ENCODE assay signal across 21 mouse cellular contexts in the genomic region with DNA sequence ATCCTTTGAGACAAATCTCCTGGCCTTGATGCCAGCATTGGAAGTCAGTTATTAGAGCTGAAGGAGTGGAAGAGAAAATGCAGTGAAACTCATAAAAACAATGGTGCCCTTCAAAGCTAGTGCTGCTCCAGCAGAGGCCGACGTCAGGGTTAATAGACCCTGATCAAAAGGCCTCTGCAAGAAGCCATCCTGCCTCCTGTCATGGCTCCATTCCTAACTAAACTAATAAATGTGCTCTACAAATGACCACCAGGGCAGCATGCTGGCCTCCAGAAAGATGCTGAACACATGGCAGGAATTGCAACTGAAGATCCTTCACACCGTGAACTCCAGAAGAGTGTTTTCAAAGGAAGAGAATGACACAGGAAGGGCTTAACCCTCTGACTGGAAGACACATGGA.
A peak's percentile ranks its signal among the peaks of the same experiment; 100 is the strongest.
DNase-seq lines count a peak whose midpoint lies in the region; ATAC-seq lines count a peak whose summit lies in the region.
"Had no signal": no experiment of that assay in that cellular context is flagged by ENCODE, and none has a peak within 500 bp of the region (broad histone marks: within the 10 kb centered on the region; RNA-seq: fewer than 3 reads in every experiment).

No protein-coding gene starts in this region.

- no peak overlapping the region for H3K4me2 ChIP-seq in kidney, embryonic 14.5 days (replicated peaks; ENCODE audit: low read depth, low read length)
- H3K4me2 ChIP-seq: forebrain, embryonic 12.5 days; lung, embryonic 14.5 days; neural tube, embryonic 13.5 days; stomach, embryonic 15.5 days had no signal

- no peaks in the 10 kb centered on the region; the same call in 1 of the 2 replicates for H3K36me3 ChIP-seq in kidney, embryonic 14.5 days (ENCODE audit: control insufficient read depth, insufficient read depth, low read length)
- H3K36me3 ChIP-seq: forebrain, embryonic 12.5 days; neural tube, embryonic 13.5 days; stomach, embryonic 15.5 days had no signal

- no peak overlapping the region for H3K27ac ChIP-seq in kidney, embryonic 14.5 days (ENCODE audit: low read depth, low read length)
- H3K27ac ChIP-seq: forebrain, embryonic 12.5 days; heart, adult 2 months; left cerebral cortex, adult 2 months; limb, embryonic 10.5 days; midbrain, embryonic 10.5 days; neural tube, embryonic 13.5 days; stomach, embryonic 15.5 days had no signal

- peak; percentile 26; the same call in 1 of the 2 replicates for ATAC-seq in kidney, embryonic 14.5 days (ENCODE audit: low FRiP score, low TSS enrichment)
- no peak for ATAC-seq in megakaryocyte progenitor cell, adult 5-6 weeks (replicated peaks; ENCODE audit: poor library complexity)

- no peaks in the 10 kb centered on the region for H3K27me3 ChIP-seq in kidney, embryonic 14.5 days (ENCODE audit: control insufficient read depth, insufficient read depth, low read length)
- H3K27me3 ChIP-seq: forebrain, embryonic 12.5 days; neural tube, embryonic 13.5 days; stomach, embryonic 15.5 days had no signal

- 5% methylated on average over 3 of the region's 3 CpGs for WGBS in kidney, embryonic 14.5 days

- no peak overlapping the region for H3K9ac ChIP-seq in kidney, embryonic 14.5 days (ENCODE audit: low read depth, low read length)
- H3K9ac ChIP-seq: forebrain, embryonic 12.5 days; lung, embryonic 14.5 days; neural tube, embryonic 13.5 days; stomach, embryonic 15.5 days had no signal

- H3K4me3 ChIP-seq in kidney, embryonic 14.5 days (ENCODE audit: low read length) = no peak overlapping the region
- H3K4me3 ChIP-seq: forebrain, embryonic 12.5 days; heart, adult 2 months; left cerebral cortex, adult 2 months; limb, embryonic 10.5 days; midbrain, embryonic 10.5 days; neural tube, embryonic 13.5 days; stomach, embryonic 15.5 days had no signal

- H3K4me1 ChIP-seq in kidney, embryonic 14.5 days (ENCODE audit: control insufficient read depth, insufficient read depth, low read length) = peaks cover 8% of the 10 kb centered on the region; the same call in 1 of the 2 replicates

- no peaks in the 10 kb centered on the region for H3K9me3 ChIP-seq in kidney, embryonic 14.5 days (ENCODE audit: control insufficient read depth, low read length)
- H3K9me3 ChIP-seq: forebrain, embryonic 12.5 days; limb, embryonic 10.5 days; midbrain, embryonic 10.5 days; neural tube, embryonic 13.5 days; stomach, embryonic 15.5 days had no signal

- no peak for DNase-seq in kidney, adult 9 months
- peak; percentile 49 for DNase-seq in Muller cell, postnatal 12 days (ENCODE audit: inconsistent ontology term)
- peak; percentile 44 for DNase-seq in embryo, embryonic 10.5 days (ENCODE audit: low spot score)
- DNase-seq in forelimb bud, embryonic 11.5 days (ENCODE audit: low read depth, low spot score) = peak; percentile 17
- no peak for DNase-seq in adrenal gland, adult 2 months
- DNase-seq: cerebellum, adult 8-10 months; gastrocnemius, postnatal 25 days; heart, adult 2 months; heart, postnatal 36 days; kidney, postnatal 25 days; lung, embryonic 14.5 days; lung, postnatal 36 days; thymus, adult 2 months had no signal

Comparison
In these comparisons a context has a peak if more than half of its experiments do, and no peak if none do; other contexts are left out.
1. DNase-seq: peak in Muller cell, postnatal 12 days (single experiment), embryo, embryonic 10.5 days (single experiment) and forelimb bud, embryonic 11.5 days (single experiment); none in kidney, adult 9 months (single experiment) and adrenal gland, adult 2 months (single experiment).